Mouse (Mus musculus): ENCODE results near the gene Fam120b. TPM values are rescaled to one million over a fixed set of nuclear protein-coding genes. Genes with fewer than 3 reads are reported as not detected.

Fam120b gene
- polyA plus RNA-seq, 1 experiment from 2014 or later: 11.5 TPM

- H3K27ac ChIP-seq (ENCODE audit: low read depth, low read length): no peak overlapping the region; the same call in 1 of the 2 replicates
- peak; percentile 83 for ATAC-seq
- no peak overlapping the region for H3K4me2 ChIP-seq (replicated peaks; ENCODE audit: low read depth)
- H3K9ac ChIP-seq (ENCODE audit: low read depth, low read length): no peak overlapping the region
- H3K4me1 ChIP-seq (replicated peaks; ENCODE audit: control insufficient read depth, insufficient read depth, low read length): no peaks in the 10 kb centered on the region
- 50% methylated on average over 2 of the region's 2 CpGs for WGBS
- H3K9me3 ChIP-seq (ENCODE audit: control insufficient read depth): no peaks in the 10 kb centered on the region
- H3K36me3 ChIP-seq (ENCODE audit: control insufficient read depth, insufficient read depth): no peaks in the 10 kb centered on the region
- no peak overlapping the region for H3K4me3 ChIP-seq (ENCODE audit: low read depth, low read length)
- no peaks in the 10 kb centered on the region for H3K27me3 ChIP-seq (replicated peaks; ENCODE audit: control insufficient read depth, insufficient read depth, low read length)
- no peak for TF ChIP-seq CTCF (IDR thresholded peaks at IDR 0.05; ENCODE audit: low read depth)
Measured at GRCm38 (mm10) chr17:15456595-15456994, 60.6 kb downstream of the Fam120b start.

GRCm38 (mm10) chr17:15459761-15460160 lies 63.8 kb downstream of the Fam120b start:
- ATAC-seq: no peak
- Histone ChIP-seq H3K4me2 (replicated peaks; ENCODE audit: low read depth) (no peak overlapping the region), H3K4me3 (ENCODE audit: low read depth, low read length) (no peak overlapping the region), H3K27me3 (replicated peaks; ENCODE audit: control insufficient read depth, insufficient read depth, low read length) (no peaks in the 10 kb centered on the region), H3K9ac (ENCODE audit: low read depth, low read length) (no peak overlapping the region), H3K36me3 (ENCODE audit: control insufficient read depth, insufficient read depth) (no peaks in the 10 kb centered on the region), H3K27ac (ENCODE audit: low read depth, low read length) (no peak overlapping the region), H3K4me1 (replicated peaks; ENCODE audit: control insufficient read depth, insufficient read depth, low read length) (no peaks in the 10 kb centered on the region), H3K9me3 (ENCODE audit: control insufficient read depth) (no peaks in the 10 kb centered on the region)
- 91% methylated on average over 4 of the region's 4 CpGs for WGBS
- no peak for TF ChIP-seq CTCF (IDR thresholded peaks at IDR 0.05; ENCODE audit: low read depth)

GRCm38 (mm10) chr17:15461921-15462495 lies 66.0 kb downstream of the Fam120b start:
- no peak for TF ChIP-seq CTCF (IDR thresholded peaks at IDR 0.05; ENCODE audit: low read depth)
- Histone ChIP-seq H3K4me2 (replicated peaks; ENCODE audit: low read depth) (no peak overlapping the region), H3K4me3 (ENCODE audit: low read depth, low read length) (no peak overlapping the region), H3K9me3 (ENCODE audit: control insufficient read depth) (no peaks in the 10 kb centered on the region), H3K9ac (ENCODE audit: low read depth, low read length) (no peak overlapping the region), H3K27ac (ENCODE audit: low read depth, low read length) (no peak overlapping the region; the same call in 1 of the 2 replicates), H3K27me3 (replicated peaks; ENCODE audit: control insufficient read depth, insufficient read depth, low read length) (no peaks in the 10 kb centered on the region), H3K36me3 (ENCODE audit: control insufficient read depth, insufficient read depth) (no peaks in the 10 kb centered on the region), H3K4me1 (replicated peaks; ENCODE audit: control insufficient read depth, insufficient read depth, low read length) (no peaks in the 10 kb centered on the region)
- WGBS: 74% methylated on average over 6 of the region's 6 CpGs
- no peak for ATAC-seq

GRCm38 (mm10) chr17:15467669-15468068 lies 71.7 kb downstream of the Fam120b start:
- peak; percentile 96 for TF ChIP-seq CTCF (IDR thresholded peaks at IDR 0.05; ENCODE audit: low read depth)
- WGBS: 23% methylated on average over 5 of the region's 5 CpGs
- Histone ChIP-seq H3K27me3 (replicated peaks; ENCODE audit: control insufficient read depth, insufficient read depth, low read length) (no peaks in the 10 kb centered on the region), H3K9ac (ENCODE audit: low read depth, low read length) (no peak overlapping the region), H3K4me2 (replicated peaks; ENCODE audit: low read depth) (no peak overlapping the region), H3K36me3 (ENCODE audit: control insufficient read depth, insufficient read depth) (peaks cover 25% of the 10 kb centered on the region), H3K9me3 (ENCODE audit: control insufficient read depth) (no peaks in the 10 kb centered on the region), H3K4me3 (ENCODE audit: low read depth, low read length) (no peak overlapping the region), H3K4me1 (replicated peaks; ENCODE audit: control insufficient read depth, insufficient read depth, low read length) (no peaks in the 10 kb centered on the region), H3K27ac (ENCODE audit: low read depth, low read length) (no peak overlapping the region)
- ATAC-seq: peak; percentile 45

- peaks cover 74% of the 10 kb centered on the region for H3K36me3 ChIP-seq (ENCODE audit: control insufficient read depth, insufficient read depth)
- no peak for ATAC-seq
- no peak overlapping the region for H3K4me2 ChIP-seq (replicated peaks; ENCODE audit: low read depth)
- no peak overlapping the region for H3K27ac ChIP-seq (ENCODE audit: low read depth, low read length)
- H3K9ac ChIP-seq (ENCODE audit: low read depth, low read length): no peak overlapping the region
- H3K9me3 ChIP-seq (ENCODE audit: control insufficient read depth): no peaks in the 10 kb centered on the region
- no peak overlapping the region for H3K4me3 ChIP-seq (ENCODE audit: low read depth, low read length)
- no peaks in the 10 kb centered on the region for H3K27me3 ChIP-seq (replicated peaks; ENCODE audit: control insufficient read depth, insufficient read depth, low read length)
- 90% methylated on average over 4 of the region's 4 CpGs for WGBS
- TF ChIP-seq CTCF (IDR thresholded peaks at IDR 0.05; ENCODE audit: low read depth): peak; percentile 51
- H3K4me1 ChIP-seq (replicated peaks; ENCODE audit: control insufficient read depth, insufficient read depth, low read length): no peaks in the 10 kb centered on the region
Measured at GRCm38 (mm10) chr17:15472671-15473070, 76.7 kb downstream of the Fam120b start.

Other genes with a start within 250 kb of the Fam120b start
- 18.5 and 20.0 TPM in 2 replicates for gene Dll1, start 19.3 kb upstream of the Fam120b start, polyA plus RNA-seq (2015; fragmentation: Nextera tagmentation; extraction: Ambion mirVana)
- 233 and 246 TPM in 2 replicates for gene Psmb1, start 103.5 kb downstream of the Fam120b start, polyA plus RNA-seq (2015; fragmentation: Nextera tagmentation; extraction: Ambion mirVana)
- gene Tbp, start 103.7 kb downstream of the Fam120b start, polyA plus RNA-seq (2015; fragmentation: Nextera tagmentation; extraction: Ambion mirVana): 21.7 and 22.4 TPM in 2 replicates
- 42.7 and 46.2 TPM in 2 replicates for gene Pdcd2, start 131.1 kb downstream of the Fam120b start, polyA plus RNA-seq (2015; fragmentation: Nextera tagmentation; extraction: Ambion mirVana)
- gene Prdm9, start 168.2 kb downstream of the Fam120b start, polyA plus RNA-seq (2015; fragmentation: Nextera tagmentation; extraction: Ambion mirVana): 1.5 and 1.8 TPM in 2 replicates